Mouse (Mus musculus) retina, adult 2 months (tissue): ENCODE results near the gene Dop1b.
"Not testable (repeated sequence)": the region's sequence is repeated elsewhere in the genome, so short reads cannot be mapped to it uniquely, and the experiment has no call there.

Source experiments
- DNase-seq: peaks from one replicate; pipeline ENCODE4 v3.0.0-alpha.2; 2012; ENCODE audit warnings: low read depth, low spot score

The Dop1b gene

GRCm38 (mm10) chr16:93711411-93712188 lies at the start of gene Dop1b:
Dop1b (plus strand) TSS chr16:93711904.
- DNase-seq = peak; percentile 98

GRCm38 (mm10) chr16:93667976-93668375 lies 43.7 kb upstream of the Dop1b start:
- DNase-seq = no peak

GRCm38 (mm10) chr16:93669521-93669920 lies 42.2 kb upstream of the Dop1b start:
- DNase-seq = no peak

- DNase-seq = not testable (repeated sequence)
Measured at GRCm38 (mm10) chr16:93670466-93670865, 41.2 kb upstream of the Dop1b start.

GRCm38 (mm10) chr16:93671064-93671463 lies 40.6 kb upstream of the Dop1b start:
- DNase-seq = no peak

GRCm38 (mm10) chr16:93676376-93676775 lies 35.3 kb upstream of the Dop1b start:
- DNase-seq = no peak

GRCm38 (mm10) chr16:93678206-93678605 lies 33.5 kb upstream of the Dop1b start:
- DNase-seq = no peak

GRCm38 (mm10) chr16:93679165-93679564 lies 32.5 kb upstream of the Dop1b start:
- no peak for DNase-seq

GRCm38 (mm10) chr16:93682156-93682688 lies 29.5 kb upstream of the Dop1b start:
- DNase-seq = no peak

- DNase-seq = no peak
Measured at GRCm38 (mm10) chr16:93682689-93683507, 28.8 kb upstream of the Dop1b start, which contains the start of gene Cbr3. Cbr3 (plus strand) TSS chr16:93683215.

GRCm38 (mm10) chr16:93683508-93684236 lies 28.0 kb upstream of the Dop1b start:
- no peak for DNase-seq

GRCm38 (mm10) chr16:93684441-93684840 lies 27.3 kb upstream of the Dop1b start:
- DNase-seq = no peak

GRCm38 (mm10) chr16:93685783-93686182 lies 25.9 kb upstream of the Dop1b start:
- not testable (repeated sequence) for DNase-seq

GRCm38 (mm10) chr16:93686421-93686820 lies 25.3 kb upstream of the Dop1b start:
- DNase-seq = no peak

GRCm38 (mm10) chr16:93686945-93687344 lies 24.8 kb upstream of the Dop1b start:
- no peak for DNase-seq

- DNase-seq = no peak
Measured at GRCm38 (mm10) chr16:93691206-93691841, 20.4 kb upstream of the Dop1b start.

GRCm38 (mm10) chr16:93692744-93693143 lies 19.0 kb upstream of the Dop1b start:
- DNase-seq = no peak

- DNase-seq = no peak
Measured at GRCm38 (mm10) chr16:93707116-93707515, 4.6 kb upstream of the Dop1b start.

- DNase-seq = no peak
Measured at GRCm38 (mm10) chr16:93709217-93709616, 2.5 kb upstream of the Dop1b start.

GRCm38 (mm10) chr16:93710924-93711323 lies 780 bp upstream of the Dop1b start:
- DNase-seq = peak; percentile 39

- DNase-seq = peak; percentile 18
Measured at GRCm38 (mm10) chr16:93712189-93712885, 633 bp downstream of the Dop1b start.
